ENCODE assay signal across 8 mouse cellular contexts in genomic region chr3:41565410-41565823, GRCm38 (mm10). TPM values are rescaled to one million over a fixed set of nuclear protein-coding genes. Genes with fewer than 3 reads are reported as not detected.
DNase-seq lines count a peak whose midpoint lies in the region; ATAC-seq lines count a peak whose summit lies in the region.

No protein-coding gene starts in this region.

- peak overlapping the region; percentile 85 for H3K9ac ChIP-seq in hindbrain, embryonic 14.5 days

- peak overlapping the region; percentile 86 for H3K4me3 ChIP-seq in hindbrain, embryonic 14.5 days (replicated peaks; ENCODE audit: low read length)

- H3K4me2 ChIP-seq in hindbrain, embryonic 14.5 days (replicated peaks), result peak overlapping the region; percentile 95

- DNase-seq in NIH3T3 (ENCODE audit: low read depth), result peak; percentile 90
- peak; percentile 72 to 79 for DNase-seq in cerebellum, postnatal 14 days
- DNase-seq in frontal cortex, postnatal 25 days (ENCODE audit: low spot score in 2 of 2), result peak; percentile 70
- DNase-seq in hindbrain, embryonic 14.5 days (ENCODE audit: low spot score), result peak; percentile 77
- peak; percentile 82 for DNase-seq in left cerebral cortex, adult 11 months (ENCODE audit: low spot score)
- DNase-seq in lung, postnatal 36 days, result peak; percentile 84
- DNase-seq in retina, postnatal 1 day, result peak; percentile 91
- DNase-seq in thymus, postnatal 4 days, result peak; percentile 82

- peak; percentile 74 for ATAC-seq in hindbrain, embryonic 14.5 days (ENCODE audit: low FRiP score)

- H3K36me3 ChIP-seq in hindbrain, embryonic 14.5 days (replicated peaks; ENCODE audit: control insufficient read depth, insufficient read depth), result no peaks in the 10 kb centered on the region

- peak overlapping the region; percentile 93 for H3K27ac ChIP-seq in hindbrain, embryonic 14.5 days

- H3K27me3 ChIP-seq in hindbrain, embryonic 14.5 days (ENCODE audit: control insufficient read depth, insufficient read depth, low read length), result no peaks in the 10 kb centered on the region

- H3K9me3 ChIP-seq in hindbrain, embryonic 14.5 days (ENCODE audit: control insufficient read depth, low read length), result no peaks in the 10 kb centered on the region

- WGBS in hindbrain, embryonic 14.5 days, result under 1% methylated on average over 51 of the region's 61 CpGs

- H3K4me1 ChIP-seq in hindbrain, embryonic 14.5 days (replicated peaks; ENCODE audit: control insufficient read depth, insufficient read depth, low read length), result peaks cover 12% of the 10 kb centered on the region

RNA-seq across cellular contexts. Expression of gene Jade1, which starts 9.9 kb away (rescaled TPM):
- 13.3 and 16.6 TPM in 2 replicates for polyA plus RNA-seq in hindbrain, embryonic 14.5 days (2014; fragmentation: Nextera tagmentation; extraction: Ambion mirVana)

Comparison
In these comparisons a context has a peak if more than half of its experiments do, and no peak if none do; other contexts are left out.
1. Peak in every context shown above with its lines: DNase-seq, ATAC-seq, H3K4me3 ChIP-seq and H3K27ac ChIP-seq.